Mouse (Mus musculus) liver, adult (tissue): ENCODE measurements around the gene Ubp1.
A peak's percentile ranks its signal among the peaks of the same experiment; 100 is the strongest.

Experiments
- GATA4 ChIP-seq: IDR thresholded peaks from 2 replicates; pipeline ENCODE4 v1.6.1; 2014; ENCODE audit warnings: mild to moderate bottlenecking, low read length; ENCODE audit not compliant: insufficient replicate concordance

The Ubp1 gene

GRCm38 (mm10) chr9:113930534-113931374 is at the start of gene Ubp1:
TSS of gene Ubp1 (plus strand) at chr9:113930934.
- TF ChIP-seq GATA4, result no peak

GRCm38 (mm10) chr9:113894903-113895302 is 35.8 kb upstream of the Ubp1 start:
- no peak for TF ChIP-seq GATA4

GRCm38 (mm10) chr9:113903136-113903535 is 27.6 kb upstream of the Ubp1 start:
- TF ChIP-seq GATA4, result no peak

GRCm38 (mm10) chr9:113915789-113916188 is 14.9 kb upstream of the Ubp1 start:
- no peak for TF ChIP-seq GATA4

GRCm38 (mm10) chr9:113922677-113923076 is 8.1 kb upstream of the Ubp1 start:
- peak; percentile 79 for TF ChIP-seq GATA4

GRCm38 (mm10) chr9:113924883-113925282 is 5.9 kb upstream of the Ubp1 start:
- no peak for TF ChIP-seq GATA4

GRCm38 (mm10) chr9:113928591-113928990 is 2.1 kb upstream of the Ubp1 start:
- no peak for TF ChIP-seq GATA4

GRCm38 (mm10) chr9:113929676-113930075 is 1.1 kb upstream of the Ubp1 start:
- TF ChIP-seq GATA4, result no peak

- no peak for TF ChIP-seq GATA4
Measured at GRCm38 (mm10) chr9:113931375-113932099, 803 bp downstream of the Ubp1 start.

- no peak for TF ChIP-seq GATA4
Measured at GRCm38 (mm10) chr9:113932100-113932470, 1.4 kb downstream of the Ubp1 start.

- TF ChIP-seq GATA4, result no peak
Measured at GRCm38 (mm10) chr9:113932501-113932900, 1.8 kb downstream of the Ubp1 start.

- no peak for TF ChIP-seq GATA4
Measured at GRCm38 (mm10) chr9:113935638-113936037, 4.9 kb downstream of the Ubp1 start.

GRCm38 (mm10) chr9:113939063-113939850 is 8.5 kb downstream of the Ubp1 start:
- no peak for TF ChIP-seq GATA4

- no peak for TF ChIP-seq GATA4
Measured at GRCm38 (mm10) chr9:113941103-113941805, 10.5 kb downstream of the Ubp1 start.

- TF ChIP-seq GATA4, result no peak
Measured at GRCm38 (mm10) chr9:113943372-113943771, 12.6 kb downstream of the Ubp1 start.
